Mouse (Mus musculus): ENCODE measurements at regions not wholly inside any gene's neighbourhood (a gene's known extent, or its start where the extent isn't known, plus 50 kb on each side); places are given as distances from the start of the nearest gene placed in this dataset.

- H3K27me3 ChIP-seq (replicated peaks; ENCODE audit: control insufficient read depth, insufficient read depth, low read length) = no peaks in the 10 kb centered on the region
- no peaks in the 10 kb centered on the region for H3K36me3 ChIP-seq (ENCODE audit: control insufficient read depth, insufficient read depth, low read length)
- no peak for TF ChIP-seq POLR2A (IDR thresholded peaks at IDR 0.05; ENCODE audit: low read depth, low read length)
- no peak for TF ChIP-seq CTCF (conservative IDR thresholded peaks at IDR 0.05; ENCODE audit: insufficient read depth, insufficient read length, low read depth, low read length)
- H3K4me1 ChIP-seq (ENCODE audit: control insufficient read depth, insufficient read depth, low read length) = no peaks in the 10 kb centered on the region; the same call in 1 of the 2 replicates
- no peak overlapping the region for H3K27ac ChIP-seq (ENCODE audit: insufficient read depth, low read depth, low read length)
- no peak for DNase-seq
- WGBS = 85% methylated on average over 4 of the region's 4 CpGs
- no peak overlapping the region for H3K4me3 ChIP-seq (ENCODE audit: insufficient read depth, low read depth, low read length)
These were observed 57.0 kb upstream of the Lrpap1 start for GRCm38 (mm10) chr5:35162607-35163006.

- H3K4me3 ChIP-seq (ENCODE audit: insufficient read depth, low read depth, low read length) = no peak overlapping the region
- H3K27ac ChIP-seq (ENCODE audit: insufficient read depth, low read depth, low read length) = no peak overlapping the region
- 96% methylated on average over 3 of the region's 3 CpGs for WGBS
- no peaks in the 10 kb centered on the region; the same call in 1 of the 2 replicates for H3K4me1 ChIP-seq (ENCODE audit: control insufficient read depth, insufficient read depth, low read length)
- H3K36me3 ChIP-seq (ENCODE audit: control insufficient read depth, insufficient read depth, low read length) = no peaks in the 10 kb centered on the region
- no peak for DNase-seq
- no peaks in the 10 kb centered on the region for H3K27me3 ChIP-seq (replicated peaks; ENCODE audit: control insufficient read depth, insufficient read depth, low read length)
- TF ChIP-seq POLR2A (IDR thresholded peaks at IDR 0.05; ENCODE audit: low read depth, low read length) (no peak), CTCF (conservative IDR thresholded peaks at IDR 0.05; ENCODE audit: insufficient read depth, insufficient read length, low read depth, low read length) (no peak)
These were observed 56.6 kb upstream of the Lrpap1 start for GRCm38 (mm10) chr5:35162120-35162519.

- Histone ChIP-seq H3K27me3 (replicated peaks; ENCODE audit: control insufficient read depth, insufficient read depth, low read length) (no peaks in the 10 kb centered on the region), H3K4me1 (ENCODE audit: control insufficient read depth, insufficient read depth, low read length) (no peaks in the 10 kb centered on the region; the same call in 1 of the 2 replicates), H3K4me3 (ENCODE audit: insufficient read depth, low read depth, low read length) (no peak overlapping the region), H3K27ac (ENCODE audit: insufficient read depth, low read depth, low read length) (no peak overlapping the region), H3K36me3 (ENCODE audit: control insufficient read depth, insufficient read depth, low read length) (no peaks in the 10 kb centered on the region)
- TF ChIP-seq POLR2A (IDR thresholded peaks at IDR 0.05; ENCODE audit: low read depth, low read length) = no peak
- no peak for TF ChIP-seq CTCF (conservative IDR thresholded peaks at IDR 0.05; ENCODE audit: insufficient read depth, insufficient read length, low read depth, low read length)
- WGBS = 92% methylated on average over 5 of the region's 5 CpGs
- DNase-seq = no peak
These were observed 55.6 kb upstream of the Lrpap1 start for GRCm38 (mm10) chr5:35160929-35161815.

GRCm38 (mm10) chr5:35159854-35160253 lies 54.3 kb upstream of the Lrpap1 start:
- no peak overlapping the region for H3K27ac ChIP-seq (ENCODE audit: insufficient read depth, low read depth, low read length)
- no peak for DNase-seq
- no peaks in the 10 kb centered on the region; the same call in 1 of the 2 replicates for H3K4me1 ChIP-seq (ENCODE audit: control insufficient read depth, insufficient read depth, low read length)
- H3K36me3 ChIP-seq (ENCODE audit: control insufficient read depth, insufficient read depth, low read length) = no peaks in the 10 kb centered on the region
- no peak for TF ChIP-seq POLR2A (IDR thresholded peaks at IDR 0.05; ENCODE audit: low read depth, low read length)
- no peak for TF ChIP-seq CTCF (conservative IDR thresholded peaks at IDR 0.05; ENCODE audit: insufficient read depth, insufficient read length, low read depth, low read length)
- WGBS = 71% methylated on average over 4 of the region's 4 CpGs
- H3K27me3 ChIP-seq (replicated peaks; ENCODE audit: control insufficient read depth, insufficient read depth, low read length) = no peaks in the 10 kb centered on the region
- H3K4me3 ChIP-seq (ENCODE audit: insufficient read depth, low read depth, low read length) = no peak overlapping the region

GRCm38 (mm10) chr5:35159178-35159661 lies 53.7 kb upstream of the Lrpap1 start:
- no peak for DNase-seq
- Histone ChIP-seq H3K36me3 (ENCODE audit: control insufficient read depth, insufficient read depth, low read length) (no peaks in the 10 kb centered on the region), H3K4me1 (ENCODE audit: control insufficient read depth, insufficient read depth, low read length) (no peaks in the 10 kb centered on the region; the same call in 1 of the 2 replicates), H3K4me3 (ENCODE audit: insufficient read depth, low read depth, low read length) (no peak overlapping the region), H3K27ac (ENCODE audit: insufficient read depth, low read depth, low read length) (no peak overlapping the region), H3K27me3 (replicated peaks; ENCODE audit: control insufficient read depth, insufficient read depth, low read length) (no peaks in the 10 kb centered on the region)
- no peak for TF ChIP-seq CTCF (conservative IDR thresholded peaks at IDR 0.05; ENCODE audit: insufficient read depth, insufficient read length, low read depth, low read length)
- WGBS = 52% methylated on average over 9 of the region's 9 CpGs

GRCm38 (mm10) chr5:35158346-35159047 lies 52.9 kb upstream of the Lrpap1 start:
- Histone ChIP-seq H3K4me3 (ENCODE audit: insufficient read depth, low read depth, low read length) (no peak overlapping the region), H3K36me3 (ENCODE audit: control insufficient read depth, insufficient read depth, low read length) (no peaks in the 10 kb centered on the region), H3K27ac (ENCODE audit: insufficient read depth, low read depth, low read length) (no peak overlapping the region), H3K27me3 (replicated peaks; ENCODE audit: control insufficient read depth, insufficient read depth, low read length) (no peaks in the 10 kb centered on the region), H3K4me1 (ENCODE audit: control insufficient read depth, insufficient read depth, low read length) (no peaks in the 10 kb centered on the region; the same call in 1 of the 2 replicates)
- 37% methylated on average over 8 of the region's 8 CpGs for WGBS
- TF ChIP-seq CTCF (conservative IDR thresholded peaks at IDR 0.05; ENCODE audit: insufficient read depth, insufficient read length, low read depth, low read length) (no peak), POLR2A (IDR thresholded peaks at IDR 0.05; ENCODE audit: low read depth, low read length) (no peak)
- peak; percentile 15 for DNase-seq

GRCm38 (mm10) chr5:35156371-35156770 lies 50.8 kb upstream of the Lrpap1 start:
- H3K27ac ChIP-seq (ENCODE audit: insufficient read depth, low read depth, low read length) = no peak overlapping the region
- DNase-seq = no peak
- no peaks in the 10 kb centered on the region; the same call in 1 of the 2 replicates for H3K4me1 ChIP-seq (ENCODE audit: control insufficient read depth, insufficient read depth, low read length)
- no peaks in the 10 kb centered on the region for H3K27me3 ChIP-seq (replicated peaks; ENCODE audit: control insufficient read depth, insufficient read depth, low read length)
- no peaks in the 10 kb centered on the region for H3K36me3 ChIP-seq (ENCODE audit: control insufficient read depth, insufficient read depth, low read length)
- 72% methylated on average over 7 of the region's 7 CpGs for WGBS
- no peak overlapping the region for H3K4me3 ChIP-seq (ENCODE audit: insufficient read depth, low read depth, low read length)
- TF ChIP-seq POLR2A (IDR thresholded peaks at IDR 0.05; ENCODE audit: low read depth, low read length) (no peak), CTCF (conservative IDR thresholded peaks at IDR 0.05; ENCODE audit: insufficient read depth, insufficient read length, low read depth, low read length) (no peak)

All from kidney, adult 2 months (tissue).